Mouse (Mus musculus): Measurements from ENCODE around the gene Duxf3.

GRCm38 (mm10) chr10:58254635-58255175 lies 22.2 kb upstream of the Duxf3 start:
- TF ChIP-seq CTCF (IDR thresholded peaks at IDR 0.05; ENCODE audit: low read depth), result no peak
- TF ChIP-seq EP300 (IDR thresholded peaks at IDR 0.05; ENCODE audit: low read depth), result no peak

Measured in liver, embryonic 14.5 days (tissue).